In genomic region chr13:51858475-51858874, GRCm38 (mm10) we compare ENCODE assay signal across 28 mouse cellular contexts. TPM values are rescaled to one million over a fixed set of nuclear protein-coding genes. Genes with fewer than 3 reads are reported as not detected.
DNase-seq lines count a peak whose midpoint lies in the region; ATAC-seq lines count a peak whose summit lies in the region.
"Had no signal": no experiment of that assay in that cellular context is flagged by ENCODE, and none has a peak within 500 bp of the region (broad histone marks: within the 10 kb centered on the region; RNA-seq: fewer than 3 reads in every experiment).

No protein-coding gene starts in this region.

- no peak overlapping the region for H3K4me2 ChIP-seq in midbrain, embryonic 11.5 days
- no peak overlapping the region for H3K4me2 ChIP-seq in midbrain, embryonic 14.5 days (ENCODE audit: low read length)
- no peak overlapping the region for H3K4me2 ChIP-seq in forebrain, embryonic 16.5 days (ENCODE audit: low read length)
- H3K4me2 ChIP-seq: embryonic facial prominence, embryonic 15.5 days; heart, embryonic 11.5 days; hindbrain, embryonic 15.5 days; intestine, embryonic 15.5 days; liver, embryonic 11.5 days; lung, embryonic 14.5 days; midbrain, embryonic 12.5 days; neural tube, embryonic 13.5 days; stomach, embryonic 15.5 days had no signal

- WGBS in midbrain, embryonic 11.5 days, result 58% methylated on average over 4 of the region's 4 CpGs
- WGBS in midbrain, embryonic 14.5 days, result 61% methylated on average over 4 of the region's 4 CpGs
- 64% methylated on average over 4 of the region's 4 CpGs for WGBS in forebrain, embryonic 16.5 days

- no peak overlapping the region for H3K4me3 ChIP-seq in midbrain, embryonic 11.5 days (ENCODE audit: low read depth, low read length)
- H3K4me3 ChIP-seq in midbrain, embryonic 14.5 days (replicated peaks; ENCODE audit: low read depth, low read length), result no peak overlapping the region
- no peak overlapping the region for H3K4me3 ChIP-seq in forebrain, embryonic 16.5 days (replicated peaks; ENCODE audit: low read length)
- H3K4me3 ChIP-seq: embryonic facial prominence, embryonic 15.5 days; hindbrain, embryonic 15.5 days; intestine, embryonic 15.5 days; midbrain, embryonic 12.5 days; neural tube, embryonic 13.5 days; stomach, embryonic 15.5 days had no signal

- H3K27ac ChIP-seq in midbrain, embryonic 11.5 days (ENCODE audit: low read depth, low read length), result no peak overlapping the region
- H3K27ac ChIP-seq in midbrain, embryonic 14.5 days (replicated peaks; ENCODE audit: low read depth, low read length), result no peak overlapping the region
- H3K27ac ChIP-seq in forebrain, embryonic 16.5 days (ENCODE audit: low read length), result no peak overlapping the region
- H3K27ac ChIP-seq: embryonic facial prominence, embryonic 15.5 days; hindbrain, embryonic 15.5 days; intestine, embryonic 15.5 days; midbrain, embryonic 12.5 days; neural tube, embryonic 13.5 days; stomach, embryonic 15.5 days had no signal

- no peaks in the 10 kb centered on the region for H3K36me3 ChIP-seq in midbrain, embryonic 11.5 days (ENCODE audit: control insufficient read depth, insufficient read depth, low read length)
- H3K36me3 ChIP-seq in midbrain, embryonic 14.5 days (ENCODE audit: control insufficient read depth, insufficient read depth, low read length), result no peaks in the 10 kb centered on the region
- no peaks in the 10 kb centered on the region for H3K36me3 ChIP-seq in forebrain, embryonic 16.5 days (ENCODE audit: control insufficient read depth, insufficient read depth)
- H3K36me3 ChIP-seq: embryonic facial prominence, embryonic 15.5 days; hindbrain, embryonic 15.5 days; intestine, embryonic 15.5 days; midbrain, embryonic 12.5 days; neural tube, embryonic 13.5 days; stomach, embryonic 15.5 days had no signal

- DNase-seq in adrenal gland, adult 2 months, result peak; percentile 73
- no peak for DNase-seq in adrenal gland, adult 18-20 months (ENCODE audit: low spot score in 2 of 2)
- peak; percentile 68 for DNase-seq in midbrain, embryonic 11.5 days (ENCODE audit: low spot score, missing footprints)
- DNase-seq in midbrain, embryonic 14.5 days, result no peak
- peak; percentile 75 for DNase-seq in adrenal gland, postnatal 14 days
- no peak for DNase-seq in right cerebral cortex, adult 2 months (ENCODE audit: low spot score in 2 of 2)
- DNase-seq in lung, adult 18-20 months, result no peak
- DNase-seq: cerebellum, adult 11-12 months; cerebellum, postnatal 25 days; embryo, embryonic 11 days; heart, postnatal 14 days; kidney, adult 9 months; kidney, postnatal 25 days; lung, embryonic 14.5 days; lung, postnatal 4 days; right cerebral cortex, postnatal 14 days; thymus, adult 18-20 months; thymus, postnatal 4 days had no signal

- H3K27me3 ChIP-seq in midbrain, embryonic 11.5 days (ENCODE audit: control insufficient read depth, insufficient read depth, low read length), result peaks cover 17% of the 10 kb centered on the region
- H3K27me3 ChIP-seq in midbrain, embryonic 14.5 days (ENCODE audit: control insufficient read depth, insufficient read depth, low read length), result 0 out of 2 replicates have a peak, but pooled peaks cover 5% of the 10 kb centered on the region
- no peaks in the 10 kb centered on the region for H3K27me3 ChIP-seq in forebrain, embryonic 16.5 days (replicated peaks; ENCODE audit: control insufficient read depth, insufficient read depth, low read length)
- H3K27me3 ChIP-seq: embryonic facial prominence, embryonic 15.5 days; hindbrain, embryonic 15.5 days; intestine, embryonic 15.5 days; stomach, embryonic 15.5 days had no signal

- peaks cover 2% of the 10 kb centered on the region; the same call in 1 of the 2 replicates for H3K4me1 ChIP-seq in midbrain, embryonic 11.5 days (ENCODE audit: control insufficient read depth, insufficient read depth, low read length)
- H3K4me1 ChIP-seq in midbrain, embryonic 14.5 days (ENCODE audit: control insufficient read depth, insufficient read depth, low read length), result peaks cover 6% of the 10 kb centered on the region; the same call in 1 of the 2 replicates
- peaks cover 3% of the 10 kb centered on the region; the same call in 1 of the 2 replicates for H3K4me1 ChIP-seq in forebrain, embryonic 16.5 days (replicated peaks; ENCODE audit: control insufficient read depth, insufficient read depth, low read length)

- ATAC-seq in midbrain, embryonic 11.5 days (ENCODE audit: low FRiP score), result no peak
- ATAC-seq in midbrain, embryonic 14.5 days (ENCODE audit: low FRiP score, low TSS enrichment), result no peak
- no peak for ATAC-seq in forebrain, embryonic 16.5 days
- ATAC-seq: forebrain, embryonic 14.5 days; intestine, embryonic 15.5 days had no signal

- no peak overlapping the region for H3K9ac ChIP-seq in midbrain, embryonic 11.5 days (ENCODE audit: low read length)
- H3K9ac ChIP-seq in midbrain, embryonic 14.5 days (replicated peaks; ENCODE audit: low read length), result no peak overlapping the region
- H3K9ac ChIP-seq in forebrain, embryonic 16.5 days (replicated peaks; ENCODE audit: low read depth, low read length), result no peak overlapping the region
- H3K9ac ChIP-seq: embryonic facial prominence, embryonic 15.5 days; hindbrain, embryonic 15.5 days; intestine, embryonic 15.5 days; lung, embryonic 14.5 days; midbrain, embryonic 12.5 days; neural tube, embryonic 13.5 days; stomach, embryonic 15.5 days had no signal

- no peaks in the 10 kb centered on the region for H3K9me3 ChIP-seq in midbrain, embryonic 11.5 days (ENCODE audit: control insufficient read depth, low read length)
- H3K9me3 ChIP-seq in midbrain, embryonic 14.5 days (ENCODE audit: control insufficient read depth, low read length), result no peaks in the 10 kb centered on the region
- no peaks in the 10 kb centered on the region for H3K9me3 ChIP-seq in forebrain, embryonic 16.5 days (ENCODE audit: control insufficient read depth, low read length)
- H3K9me3 ChIP-seq: embryonic facial prominence, embryonic 15.5 days; hindbrain, embryonic 15.5 days; intestine, embryonic 15.5 days; midbrain, embryonic 12.5 days; neural tube, embryonic 13.5 days; stomach, embryonic 15.5 days had no signal

RNA-seq across cellular contexts. Expression of gene Gadd45g, which starts 12.0 kb away (rescaled TPM):
- total RNA-seq in adrenal gland, adult 2 months (2021), result 10 to 100 TPM; 41.0 to 57.6 TPM
- polyA plus RNA-seq in adrenal gland, adult 2 months (2012; rRNA removed), result 20.8 and 30.2 TPM in 2 replicates
- 10 to 100 TPM; 44.9 to 80.0 TPM for total RNA-seq in adrenal gland, adult 18-20 months (2021)
- polyA plus RNA-seq in midbrain, embryonic 11.5 days (2014; fragmentation: Nextera tagmentation; extraction: Ambion mirVana), result 252 and 256 TPM in 2 replicates
- 58.7 and 85.9 TPM in 2 replicates for polyA plus RNA-seq in midbrain, embryonic 14.5 days (2014; fragmentation: Nextera tagmentation; extraction: Ambion mirVana)
- total RNA-seq in adrenal gland, postnatal 14 days (2021), result 51.7 and 63.2 TPM in 2 replicates
- 119 and 122 TPM in 2 replicates for polyA plus RNA-seq in forebrain, embryonic 16.5 days (2015; fragmentation: Nextera tagmentation; extraction: Ambion mirVana)

Comparison
In these comparisons a context has a peak if more than half of its experiments do, and no peak if none do; other contexts are left out.
1. DNase-seq: peak in adrenal gland, adult 2 months (single experiment), midbrain, embryonic 11.5 days (single experiment) and adrenal gland, postnatal 14 days (single experiment); none in adrenal gland, adult 18-20 months (0 of 2), midbrain, embryonic 14.5 days (single experiment), right cerebral cortex, adult 2 months (0 of 2) and lung, adult 18-20 months (0 of 2).